Mouse (Mus musculus) liver, postnatal 0 days (tissue): ENCODE results near the gene Adap1. TPM values are rescaled to one million over a fixed set of nuclear protein-coding genes. Genes with fewer than 3 reads are reported as not detected.
A peak's percentile ranks its signal among the peaks of the same experiment; 100 is the strongest.

Source experiments
- ATAC-seq: fragments of 200-750 bp; cut with Nextera tagmentation; 2 replicates; pipeline ENCODE4 v1.8.0; 2017; ENCODE audit warnings: mild to moderate bottlenecking, moderate library complexity
- DNase-seq: peaks from one replicate; pipeline ENCODE4 v3.0.0-alpha.2; 2016
- H3K27ac ChIP-seq: fragments of 300-500 bp; sonication (generic); 2 replicates; pipeline ENCODE4 v1.5.1; 2014; ENCODE audit warnings: antibody characterized with exemption, moderate library complexity, mild to moderate bottlenecking, low read depth
- H3K27me3 ChIP-seq: fragments of 300-500 bp; sonication (generic); 2 replicates; pipeline ENCODE4 v1.6.1; 2014; ENCODE audit warnings: low read length, control low read depth, mixed read lengths; ENCODE audit not compliant: insufficient read depth
- H3K36me3 ChIP-seq: fragments of 300-500 bp; sonication (generic); replicated peaks from 2 replicates; pipeline ENCODE4 v1.6.1; 2014; ENCODE audit warnings: mild to moderate bottlenecking, control low read depth, low read length, moderate library complexity, mixed read lengths; ENCODE audit not compliant: insufficient read depth
- H3K4me1 ChIP-seq: fragments of 300-500 bp; sonication (generic); 2 replicates; pipeline ENCODE4 v1.6.1; 2014; ENCODE audit warnings: antibody characterized with exemption, mild to moderate bottlenecking, control low read depth; ENCODE audit not compliant: insufficient read depth
- H3K4me2 ChIP-seq: fragments of 300-500 bp; sonication (generic); 2 replicates; pipeline ENCODE4 v1.6.1; 2014; ENCODE audit warnings: low read depth, mild to moderate bottlenecking, low read length, moderate library complexity, mixed read lengths
- H3K4me3 ChIP-seq: fragments of 300-500 bp; sonication (generic); 2 replicates; pipeline ENCODE4 v1.5.1; 2014; ENCODE audit warnings: low read depth, low read length
- H3K9ac ChIP-seq: fragments of 300-500 bp; sonication (generic); replicated peaks from 2 replicates; pipeline ENCODE4 v1.6.1; 2014; ENCODE audit warnings: mild to moderate bottlenecking, moderate library complexity
- H3K9me3 ChIP-seq: fragments of 300-500 bp; sonication (generic); 2 replicates; pipeline ENCODE4 v1.6.1; 2016; ENCODE audit warnings: mild to moderate bottlenecking, control low read depth, low read length, mixed read lengths
- CTCF ChIP-seq: sonication (generic); IDR thresholded peaks from 2 replicates; pipeline ENCODE4 v1.5.1; 2016; ENCODE audit warnings: antibody characterized with exemption, low read depth
- EP300 ChIP-seq: IDR thresholded peaks from 2 replicates; pipeline ENCODE4 v1.6.1; 2016; ENCODE audit warnings: antibody characterized with exemption, low read depth, mild to moderate bottlenecking
- WGBS: fragments of 180-500 bp; shearing (Covaris S2); extraction: QIAGEN DNeasy Blood & Tissue Kit; methylation state at CpG from one replicate; pipeline ENCODE4 v1.1.7; 2014; ENCODE audit not compliant: insufficient replicate concordance; 5-methylcytosine and 5-hydroxymethylcytosine counted together
- polyA plus RNA-seq: library from polyadenylated mRNA; unstranded; fragments of >200 nt; fragmentation: Nextera tagmentation; extraction: Ambion mirVana; gene quantifications from 2 replicates; pipeline ENCODE4 v1.2.1, GENCODE M21; 2015

Adap1 gene
- polyA plus RNA-seq, 1 experiment from 2014 or later: 3.7 TPM

DNA sequence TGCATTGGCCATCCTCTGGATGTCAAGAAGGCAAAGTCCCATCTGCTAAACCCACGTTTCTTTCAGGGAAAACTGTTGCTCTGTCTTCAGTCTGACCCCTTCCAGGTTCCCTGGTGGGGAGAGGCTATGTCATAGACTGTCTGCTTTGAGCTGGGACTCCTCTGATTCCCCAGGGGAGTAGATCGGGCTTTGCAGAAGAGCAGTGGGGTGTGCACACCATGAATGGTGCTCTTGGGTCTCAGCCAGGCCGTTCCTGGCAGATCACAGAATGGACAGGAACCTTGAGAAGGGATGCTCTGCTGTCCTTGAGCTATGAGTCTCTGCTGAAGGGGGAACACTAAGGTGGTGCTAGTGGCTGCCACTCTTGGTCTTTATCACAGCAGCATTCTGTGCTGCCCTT, 76.6 kb downstream of the Adap1 start:
- Histone ChIP-seq H3K27ac (no peak overlapping the region), H3K9me3 (no peaks in the 10 kb centered on the region), H3K4me2 (no peak overlapping the region), H3K4me1 (peaks cover 13% of the 10 kb centered on the region), H3K36me3 (peaks cover 55% of the 10 kb centered on the region), H3K27me3 (no peaks in the 10 kb centered on the region), H3K9ac (no peak overlapping the region), H3K4me3 (no peak overlapping the region)
- no peak for TF ChIP-seq CTCF
- TF ChIP-seq EP300: no peak
- no peak for ATAC-seq
- no peak for DNase-seq
- 75% methylated on average over 3 of the region's 3 CpGs for WGBS

GRCm38 (mm10) chr5:139247767-139248166, 77.7 kb downstream of the Adap1 start:
- Histone ChIP-seq H3K4me3 (no peak overlapping the region), H3K27me3 (no peaks in the 10 kb centered on the region), H3K9ac (no peak overlapping the region), H3K27ac (no peak overlapping the region), H3K9me3 (no peaks in the 10 kb centered on the region), H3K4me2 (no peak overlapping the region), H3K4me1 (peaks cover 9% of the 10 kb centered on the region), H3K36me3 (peaks cover 58% of the 10 kb centered on the region)
- TF ChIP-seq CTCF (no peak), EP300 (peak; percentile 61)
- ATAC-seq (no peak), DNase-seq (no peak)
- WGBS: 53% methylated on average over 3 of the region's 3 CpGs

DNA sequence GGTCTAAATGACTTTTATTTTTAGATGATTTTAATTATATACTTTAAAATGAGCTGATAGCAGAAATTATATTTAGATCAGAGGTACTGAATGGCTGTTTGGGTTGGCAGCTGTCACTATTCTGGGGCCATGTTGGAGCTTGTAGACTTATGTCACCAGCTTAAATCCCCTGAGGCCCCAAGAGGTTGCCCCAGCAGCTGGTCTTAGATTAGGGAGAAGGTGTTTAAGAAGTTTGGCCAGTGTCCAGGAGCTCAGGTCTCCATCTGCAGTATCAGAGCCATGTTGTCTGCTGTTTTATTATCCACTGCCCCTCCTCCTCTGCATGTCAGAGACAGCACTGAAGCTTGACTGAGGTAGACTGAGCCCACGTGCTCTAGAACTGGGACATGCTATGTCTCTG, 82.0 kb downstream of the Adap1 start:
- Histone ChIP-seq H3K36me3 (peaks cover 78% of the 10 kb centered on the region), H3K4me1 (peaks cover 3% of the 10 kb centered on the region; the same call in 1 of the 2 replicates), H3K9me3 (no peaks in the 10 kb centered on the region), H3K4me3 (no peak overlapping the region), H3K27me3 (no peaks in the 10 kb centered on the region), H3K4me2 (no peak overlapping the region), H3K27ac (no peak overlapping the region), H3K9ac (no peak overlapping the region)
- WGBS: 61% methylated on average over 1 of the region's 1 CpGs
- DNase-seq (peak; percentile 32), ATAC-seq (peak; percentile 74)
- TF ChIP-seq EP300: peak; percentile 61; the same call in 1 of the 2 replicates
- TF ChIP-seq CTCF: no peak

DNA sequence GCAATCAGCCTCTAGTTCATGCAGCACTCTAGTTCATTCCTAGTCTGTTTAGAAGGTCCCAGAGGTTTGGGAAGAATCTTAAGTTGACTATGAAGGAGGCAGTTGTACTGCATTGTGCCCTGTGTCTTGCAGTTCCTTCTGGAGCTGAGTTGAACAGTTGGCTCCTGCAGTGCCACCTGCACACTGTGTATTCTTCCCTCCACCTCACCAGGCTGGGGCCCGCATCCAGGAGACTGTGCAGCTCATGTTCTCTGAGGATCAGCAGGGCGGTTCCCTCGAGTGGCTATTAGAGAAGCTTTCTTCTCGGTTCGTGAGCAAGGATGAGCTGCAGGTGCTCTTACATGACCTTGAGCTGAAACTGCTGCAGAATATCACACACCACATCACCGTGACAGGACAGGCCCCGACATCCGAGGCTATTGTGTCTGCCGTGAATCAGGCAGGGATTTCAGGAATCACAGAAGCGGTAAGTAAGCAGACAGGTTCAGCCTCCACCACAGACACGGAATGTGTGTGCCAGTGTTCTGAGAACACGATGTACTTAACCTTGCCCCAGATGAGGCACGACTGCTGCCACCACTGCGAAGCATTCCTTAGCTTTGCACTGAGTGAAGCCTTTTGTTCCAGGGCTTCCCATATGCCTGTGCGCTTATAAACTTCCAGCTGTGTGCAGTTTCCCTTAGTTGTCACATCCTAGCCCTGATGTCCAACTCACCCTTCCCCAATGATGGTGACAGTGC, 84.2 kb downstream of the Adap1 start:
- ATAC-seq (no peak), DNase-seq (no peak)
- H3K27ac ChIP-seq: no peak overlapping the region
- peaks cover 3% of the 10 kb centered on the region; the same call in 1 of the 2 replicates for H3K4me1 ChIP-seq
- H3K36me3 ChIP-seq: peaks cover 75% of the 10 kb centered on the region
- H3K4me2 ChIP-seq: no peak overlapping the region
- no peaks in the 10 kb centered on the region for H3K27me3 ChIP-seq
- H3K4me3 ChIP-seq: no peak overlapping the region
- H3K9me3 ChIP-seq: no peaks in the 10 kb centered on the region
- TF ChIP-seq EP300: no peak
- TF ChIP-seq CTCF: no peak
- WGBS: 91% methylated on average over 15 of the region's 15 CpGs
- no peak overlapping the region for H3K9ac ChIP-seq

DNA sequence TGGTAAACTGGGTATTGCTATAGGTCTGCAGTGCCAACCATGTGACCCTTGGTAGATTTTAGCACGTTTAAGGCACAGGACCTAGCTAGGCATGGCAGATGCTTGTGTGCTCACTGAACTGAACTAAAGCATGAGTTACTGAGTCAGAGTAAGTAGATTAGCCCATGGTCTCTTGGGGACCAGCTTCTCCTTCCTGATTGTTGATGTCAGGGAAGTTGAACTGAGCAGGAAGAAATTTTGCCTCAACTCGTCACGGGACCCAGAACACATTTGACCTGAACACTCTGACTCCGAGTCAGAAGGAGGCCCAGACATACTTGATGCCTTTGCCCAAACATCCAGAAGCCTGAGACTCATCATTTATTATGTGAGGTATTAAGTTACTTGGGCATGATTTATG, 88.0 kb downstream of the Adap1 start:
- no peak overlapping the region for H3K4me2 ChIP-seq
- DNase-seq: no peak
- 75% methylated on average over 4 of the region's 4 CpGs for WGBS
- ATAC-seq: no peak
- H3K4me1 ChIP-seq: no peaks in the 10 kb centered on the region
- H3K9ac ChIP-seq: no peak overlapping the region
- H3K36me3 ChIP-seq: peaks cover 87% of the 10 kb centered on the region
- no peaks in the 10 kb centered on the region for H3K27me3 ChIP-seq
- no peak for TF ChIP-seq EP300
- no peak for TF ChIP-seq CTCF
- no peak overlapping the region for H3K27ac ChIP-seq
- H3K9me3 ChIP-seq: no peaks in the 10 kb centered on the region
- no peak overlapping the region for H3K4me3 ChIP-seq

GRCm38 (mm10) chr5:139234423-139234822, 91.0 kb downstream of the Adap1 start:
- WGBS: 85% methylated on average over 4 of the region's 4 CpGs
- no peaks in the 10 kb centered on the region for H3K9me3 ChIP-seq
- peaks cover 81% of the 10 kb centered on the region for H3K36me3 ChIP-seq
- H3K9ac ChIP-seq: no peak overlapping the region
- H3K27ac ChIP-seq: no peak overlapping the region
- no peak overlapping the region for H3K4me2 ChIP-seq
- no peaks in the 10 kb centered on the region for H3K27me3 ChIP-seq
- no peaks in the 10 kb centered on the region for H3K4me1 ChIP-seq
- no peak for TF ChIP-seq CTCF
- TF ChIP-seq EP300: no peak
- DNase-seq (no peak), ATAC-seq (no peak)
- no peak overlapping the region for H3K4me3 ChIP-seq
